Mouse (Mus musculus): ENCODE results near the gene Bicc1.

DNA sequence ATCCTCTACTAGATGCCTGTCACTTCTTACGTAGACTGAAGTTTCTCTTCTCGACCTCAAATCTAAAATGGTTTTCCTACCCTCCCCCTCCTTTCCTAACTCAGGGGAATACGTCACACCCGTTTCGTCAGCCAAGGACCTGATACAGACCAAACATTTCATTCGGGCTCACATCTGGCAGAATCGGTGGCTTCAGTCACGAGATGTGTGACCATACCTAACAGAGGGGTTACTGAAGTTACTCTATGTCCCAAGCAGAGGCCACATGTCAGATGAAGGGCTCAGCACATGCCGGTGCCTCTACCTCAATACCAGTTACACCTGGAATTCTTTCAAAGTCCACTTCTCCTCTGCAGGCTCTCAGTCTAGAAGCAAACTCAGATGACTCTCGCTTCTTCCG lies 150.8 kb downstream of the Bicc1 start:
- TF ChIP-seq POLR2A (IDR thresholded peaks at IDR 0.05; ENCODE audit: extremely low read depth, insufficient read depth, low read length) (no peak), CTCF (IDR thresholded peaks at IDR 0.05; ENCODE audit: low read depth, low read length) (no peak)
